Mouse (Mus musculus): ENCODE measurements around the gene Olfr875. TPM values are rescaled to one million over a fixed set of nuclear protein-coding genes. Genes with fewer than 3 reads are reported as not detected.

Gene Olfr875
- polyA plus RNA-seq, 1 experiment from 2014 or later: not detected

GRCm38 (mm10) chr9:37802055-37802454, 30.4 kb downstream of the Olfr875 start:
- no peak for DNase-seq (ENCODE audit: low spot score)
- no peaks in the 10 kb centered on the region for H3K4me1 ChIP-seq
- H3K27ac ChIP-seq (replicated peaks): no peak overlapping the region
- H3K4me3 ChIP-seq: no peak overlapping the region
- WGBS: 77% methylated on average over 4 of the region's 4 CpGs
- no peaks in the 10 kb centered on the region for H3K27me3 ChIP-seq (replicated peaks; ENCODE audit: low read depth, poor library complexity, severe bottlenecking)
- H3K9me3 ChIP-seq: no peaks in the 10 kb centered on the region
- H3K36me3 ChIP-seq (replicated peaks): no peaks in the 10 kb centered on the region

GRCm38 (mm10) chr9:37802731-37803130, 31.1 kb downstream of the Olfr875 start, which contains the start of gene Olfr876:
Olfr876 (plus strand) TSS chr9:37803031.
- Histone ChIP-seq H3K27me3 (replicated peaks; ENCODE audit: low read depth, poor library complexity, severe bottlenecking) (no peaks in the 10 kb centered on the region), H3K4me3 (no peak within 1 kb of the TSS), H3K4me1 (no peaks in the 10 kb centered on the region), H3K9me3 (no peaks in the 10 kb centered on the region), H3K27ac (replicated peaks) (no peak within 1 kb of the TSS), H3K36me3 (replicated peaks) (no peaks in the 10 kb centered on the region)
- no peak for DNase-seq (ENCODE audit: low spot score)

GRCm38 (mm10) chr9:37807235-37807634, 35.6 kb downstream of the Olfr875 start:
- H3K9me3 ChIP-seq: no peaks in the 10 kb centered on the region
- DNase-seq (ENCODE audit: low spot score): no peak
- no peaks in the 10 kb centered on the region for H3K36me3 ChIP-seq (replicated peaks)
- H3K4me3 ChIP-seq: no peak overlapping the region
- H3K27ac ChIP-seq (replicated peaks): no peak overlapping the region
- no peaks in the 10 kb centered on the region for H3K4me1 ChIP-seq
- H3K27me3 ChIP-seq (replicated peaks; ENCODE audit: low read depth, poor library complexity, severe bottlenecking): no peaks in the 10 kb centered on the region

GRCm38 (mm10) chr9:37808456-37808855, 36.8 kb downstream of the Olfr875 start:
- no peaks in the 10 kb centered on the region for H3K36me3 ChIP-seq (replicated peaks)
- DNase-seq (ENCODE audit: low spot score): no peak
- WGBS: 90% methylated on average over 3 of the region's 3 CpGs
- no peaks in the 10 kb centered on the region for H3K4me1 ChIP-seq
- no peak overlapping the region for H3K4me3 ChIP-seq
- no peak overlapping the region for H3K27ac ChIP-seq (replicated peaks)
- H3K9me3 ChIP-seq: no peaks in the 10 kb centered on the region
- H3K27me3 ChIP-seq (replicated peaks; ENCODE audit: low read depth, poor library complexity, severe bottlenecking): no peaks in the 10 kb centered on the region

- no peaks in the 10 kb centered on the region for H3K36me3 ChIP-seq (replicated peaks)
- H3K4me3 ChIP-seq: no peak overlapping the region
- no peak overlapping the region for H3K27ac ChIP-seq (replicated peaks)
- H3K27me3 ChIP-seq (replicated peaks; ENCODE audit: low read depth, poor library complexity, severe bottlenecking): no peaks in the 10 kb centered on the region
- DNase-seq (ENCODE audit: low spot score): no peak
- 94% methylated on average over 2 of the region's 2 CpGs for WGBS
- no peaks in the 10 kb centered on the region for H3K4me1 ChIP-seq
- no peaks in the 10 kb centered on the region for H3K9me3 ChIP-seq
Observed at GRCm38 (mm10) chr9:37808976-37809375, 37.3 kb downstream of the Olfr875 start.

- Histone ChIP-seq H3K9me3 (no peaks in the 10 kb centered on the region), H3K4me1 (no peaks in the 10 kb centered on the region), H3K36me3 (replicated peaks) (no peaks in the 10 kb centered on the region), H3K4me3 (no peak overlapping the region), H3K27me3 (replicated peaks; ENCODE audit: low read depth, poor library complexity, severe bottlenecking) (no peaks in the 10 kb centered on the region), H3K27ac (replicated peaks) (no peak overlapping the region)
- DNase-seq (ENCODE audit: low spot score): no peak
- WGBS: 79% methylated on average over 3 of the region's 3 CpGs
Observed at GRCm38 (mm10) chr9:37814696-37815095, 43.0 kb downstream of the Olfr875 start.

Other genes starting within 250 kb of the Olfr875 start
- 27.0 and 27.5 TPM in 2 replicates for gene Esam, start 243.8 kb upstream of the Olfr875 start, polyA plus RNA-seq (2016; fragmentation: Nextera tagmentation; extraction: Ambion mirVana)
- gene Vsig2, start 232.6 kb upstream of the Olfr875 start, polyA plus RNA-seq (2016; fragmentation: Nextera tagmentation; extraction: Ambion mirVana): 0.59 and 0.78 TPM in 2 replicates
- gene Nrgn, start 219.0 kb upstream of the Olfr875 start, polyA plus RNA-seq (2016; fragmentation: Nextera tagmentation; extraction: Ambion mirVana): 0.48 and 1.0 TPM in 2 replicates
- gene Siae, start 216.2 kb upstream of the Olfr875 start, polyA plus RNA-seq (2016; fragmentation: Nextera tagmentation; extraction: Ambion mirVana): 3.7 and 4.8 TPM in 2 replicates
- gene Spa17, start 158.1 kb upstream of the Olfr875 start, polyA plus RNA-seq (2016; fragmentation: Nextera tagmentation; extraction: Ambion mirVana): 8.0 and 9.2 TPM in 2 replicates
- 128 and 129 TPM in 2 replicates for gene Tbrg1, start 114.5 kb upstream of the Olfr875 start, polyA plus RNA-seq (2016; fragmentation: Nextera tagmentation; extraction: Ambion mirVana)
- gene Panx3, start 102.6 kb upstream of the Olfr875 start, polyA plus RNA-seq (2016; fragmentation: Nextera tagmentation; extraction: Ambion mirVana): 0.09 TPM in 1 of 2 replicates, not detected in the other
- not detected in 2 replicates for gene Olfr160, start 55.6 kb upstream of the Olfr875 start, polyA plus RNA-seq (2016; fragmentation: Nextera tagmentation; extraction: Ambion mirVana)
- gene Olfr874, start 26.8 kb upstream of the Olfr875 start, polyA plus RNA-seq (2016; fragmentation: Nextera tagmentation; extraction: Ambion mirVana): not detected in 2 replicates
- not detected in 2 replicates for gene Olfr876, start 31.2 kb downstream of the Olfr875 start, polyA plus RNA-seq (2016; fragmentation: Nextera tagmentation; extraction: Ambion mirVana)
- not detected in 2 replicates for gene Olfr877, start 82.4 kb downstream of the Olfr875 start, polyA plus RNA-seq (2016; fragmentation: Nextera tagmentation; extraction: Ambion mirVana)
- gene Olfr145, start 124.9 kb downstream of the Olfr875 start, polyA plus RNA-seq (2016; fragmentation: Nextera tagmentation; extraction: Ambion mirVana): not detected in 2 replicates
- gene Olfr878, start 146.0 kb downstream of the Olfr875 start, polyA plus RNA-seq (2016; fragmentation: Nextera tagmentation; extraction: Ambion mirVana): not detected in 2 replicates
- gene Olfr881, start 220.0 kb downstream of the Olfr875 start, polyA plus RNA-seq (2016; fragmentation: Nextera tagmentation; extraction: Ambion mirVana): not detected in 2 replicates

Measured in embryonic facial prominence, embryonic 10.5 days (tissue).